Mouse (Mus musculus) G1E (cell line): ENCODE measurements around the gene Daam1.

ENCODE experiments used
- CTCF ChIP-seq: IDR thresholded peaks from 2 replicates; pipeline ENCODE4 v1.5.1; 2012; ENCODE audit warnings: low read depth, low read length, inconsistent platforms, mixed read lengths
- GATA1 ChIP-seq: IDR thresholded peaks from 2 replicates; pipeline ENCODE4 v1.6.1; 2012; ENCODE audit warnings: borderline replicate concordance, low read length, inconsistent platforms, mixed read lengths
- GATA2 ChIP-seq: IDR thresholded peaks from 2 replicates; pipeline ENCODE4 v1.6.1; 2012; ENCODE audit warnings: low read depth, low read length, inconsistent platforms, borderline replicate concordance
- POLR2AphosphoS5 ChIP-seq: IDR thresholded peaks from 2 replicates; pipeline ENCODE4 v1.6.1; 2012; ENCODE audit warnings: low read depth, low read length, inconsistent platforms; ENCODE audit not compliant: insufficient replicate concordance
- TAL1 ChIP-seq: conservative IDR thresholded peaks from 2 replicates; pipeline ENCODE4 v1.6.1; 2012; ENCODE audit warnings: low read depth, low read length, inconsistent platforms, mixed read lengths

DNA sequence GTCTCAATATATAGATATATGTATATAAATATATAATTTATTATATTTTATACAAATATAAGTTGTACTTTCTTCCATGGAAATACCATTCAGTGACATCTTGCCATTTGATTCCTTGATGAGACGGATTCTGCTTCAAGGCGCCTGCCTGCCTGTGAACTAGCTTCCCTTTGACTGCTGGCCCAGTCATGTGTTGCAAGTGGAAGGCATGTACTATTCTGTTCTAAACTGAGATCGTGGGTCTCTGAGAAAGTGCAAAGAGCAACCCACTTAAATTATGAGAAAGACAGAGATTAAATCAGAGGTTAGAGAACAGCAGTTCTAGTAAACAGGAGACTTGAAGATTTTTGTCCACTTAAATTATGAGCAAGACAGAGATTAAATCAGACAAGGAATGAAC, 46.9 kb upstream of the Daam1 start:
- TF ChIP-seq CTCF (no peak), TAL1 (no peak), GATA1 (no peak), POLR2AphosphoS5 (no peak), GATA2 (no peak)
